Mouse (Mus musculus) yolk sac, embryonic 10.5 days (tissue): ENCODE data around the gene Ager.

ENCODE experiments used
- DNase-seq: peaks from one replicate; pipeline ENCODE4 v3.0.0-alpha.2; 2017; ENCODE audit warnings: low spot score

The Ager gene

DNA sequence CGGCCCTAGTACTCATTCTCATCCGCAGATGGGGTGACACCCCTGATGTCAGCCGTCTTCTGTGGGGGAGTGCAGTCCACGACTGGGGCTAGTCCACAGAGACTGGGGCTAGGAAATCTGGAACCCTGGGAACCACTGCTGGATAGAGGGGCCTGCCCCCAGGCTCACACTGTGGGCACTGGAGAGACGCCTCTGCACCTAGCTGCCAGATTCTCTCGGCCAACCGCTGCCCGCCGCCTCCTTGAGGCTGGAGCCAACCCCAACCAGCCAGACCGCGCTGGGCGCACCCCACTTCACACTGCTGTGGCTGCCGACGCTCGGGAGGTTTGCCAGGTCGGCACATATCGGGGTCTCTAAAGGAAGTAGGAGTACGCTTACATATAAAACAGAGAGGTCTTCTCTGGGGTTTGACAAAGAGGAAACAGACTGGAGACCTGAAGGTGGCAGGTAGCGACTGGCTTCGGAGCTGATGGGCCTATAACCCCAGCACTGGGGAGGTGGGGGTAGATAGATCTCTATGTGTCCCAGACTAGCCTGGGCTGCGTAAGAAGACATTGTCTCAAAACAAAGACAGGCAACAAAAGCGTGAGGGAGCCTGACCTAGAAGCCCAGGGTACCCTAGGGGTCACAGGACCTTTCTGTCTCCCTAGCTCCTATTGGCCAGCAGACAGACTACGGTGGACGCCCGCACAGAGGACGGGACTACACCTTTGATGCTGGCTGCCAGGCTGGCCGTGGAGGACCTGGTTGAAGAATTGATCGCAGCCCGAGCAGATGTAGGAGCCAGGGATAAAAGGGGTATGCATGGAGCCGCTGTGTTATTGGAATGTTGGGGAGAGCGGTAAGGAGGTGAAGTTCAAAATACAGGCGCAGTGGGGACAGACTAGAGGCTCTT is 11.5 kb upstream of the Ager start:
- DNase-seq: no peak

DNA sequence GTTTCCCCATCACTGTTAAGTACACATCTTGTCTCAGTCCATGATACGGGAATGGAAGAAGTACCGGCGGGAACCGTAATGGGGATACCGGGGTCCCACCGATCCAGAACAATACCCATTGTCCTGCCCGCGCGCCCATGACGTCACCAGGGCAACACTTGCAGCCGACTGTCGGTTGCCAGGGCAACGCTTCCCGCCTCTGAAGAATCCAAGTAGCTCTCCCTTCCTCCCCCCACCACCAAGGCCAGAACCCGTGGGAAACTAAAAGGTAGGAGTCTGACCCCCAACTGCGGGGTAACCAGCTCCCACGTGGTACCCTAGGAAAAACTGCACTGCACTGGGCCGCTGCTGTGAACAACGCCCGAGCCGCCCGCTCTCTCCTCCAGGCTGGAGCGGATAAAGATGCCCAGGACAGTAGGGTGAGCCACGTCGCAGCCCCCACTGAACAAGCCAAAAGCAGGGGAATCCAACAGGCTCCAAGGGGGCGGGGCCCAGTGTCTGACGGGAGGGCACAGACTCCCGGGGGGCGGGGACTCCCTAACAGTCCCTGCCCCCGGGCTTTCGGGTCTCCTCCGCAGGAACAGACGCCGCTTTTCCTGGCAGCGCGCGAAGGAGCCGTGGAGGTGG is 10.8 kb upstream of the Ager start:
- DNase-seq: peak; percentile 95

- peak; percentile 96 for DNase-seq
These were observed 10.2 kb upstream of the Ager start for GRCm38 (mm10) chr17:34587423-34587811.

DNA sequence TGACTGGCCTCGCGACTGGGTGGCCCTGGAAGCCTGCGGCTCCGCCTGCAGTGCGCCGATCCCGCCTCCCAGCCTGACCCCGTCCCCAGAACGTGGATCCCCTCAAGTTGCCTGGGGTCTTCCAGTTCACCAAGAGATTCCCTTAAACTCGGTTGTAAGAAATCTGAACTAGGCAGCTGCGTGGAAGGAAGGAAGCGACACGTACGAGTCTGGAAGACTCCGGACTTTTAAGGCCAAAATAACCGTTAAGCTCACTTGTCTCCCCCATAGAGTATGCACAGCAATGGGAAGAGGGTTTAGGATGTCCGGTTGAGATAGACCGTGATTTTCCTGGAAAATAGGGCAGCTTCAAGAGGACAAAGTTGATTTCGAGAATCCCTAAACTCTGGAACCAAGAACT is 9.8 kb upstream of the Ager start:
- no peak for DNase-seq

DNA sequence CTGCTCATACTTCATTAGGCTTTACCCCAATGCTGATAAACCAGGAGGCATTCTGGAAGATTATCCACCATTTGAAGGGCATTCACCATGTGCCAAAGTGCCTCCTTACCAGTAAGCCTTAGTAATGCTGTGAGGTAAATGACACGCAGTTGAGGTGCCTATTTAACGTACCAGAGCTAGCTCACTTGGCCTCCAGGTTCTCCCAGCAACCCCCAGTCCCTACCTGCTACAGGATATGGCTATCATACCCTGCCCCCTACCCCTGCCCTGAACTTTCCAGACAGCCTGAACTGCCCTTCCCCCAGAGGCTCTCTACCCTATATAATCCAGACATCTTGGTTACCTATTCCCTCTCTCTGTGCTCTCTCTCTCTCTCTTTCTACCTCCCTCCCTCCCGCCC is 8.9 kb upstream of the Ager start:
- no peak for DNase-seq

DNA sequence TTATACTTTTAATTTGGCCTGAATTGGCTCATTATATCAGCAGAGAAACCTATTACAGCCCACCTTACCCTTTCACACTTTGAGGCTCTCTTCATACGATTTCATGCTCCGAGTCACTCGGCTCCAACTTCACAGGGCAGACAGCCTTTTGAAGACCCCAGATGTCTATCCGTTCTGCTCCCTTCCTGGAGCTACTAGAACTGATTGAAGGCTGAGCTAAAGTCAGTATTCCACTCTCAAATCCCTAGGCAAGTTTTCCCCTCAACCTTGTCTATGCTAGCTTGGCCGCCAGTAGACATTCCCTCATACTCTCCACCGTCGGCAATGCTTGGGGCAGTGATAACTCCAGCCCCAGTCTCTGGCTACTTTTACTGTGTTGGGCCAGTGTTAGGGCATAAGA is 8.5 kb upstream of the Ager start:
- no peak for DNase-seq

- peak; percentile 51 for DNase-seq
These were observed 8.0 kb upstream of the Ager start, which contains the start of gene Gpsm3 for GRCm38 (mm10) chr17:34589681-34590101. Gpsm3 (plus strand) TSS chr17:34589806.

DNA sequence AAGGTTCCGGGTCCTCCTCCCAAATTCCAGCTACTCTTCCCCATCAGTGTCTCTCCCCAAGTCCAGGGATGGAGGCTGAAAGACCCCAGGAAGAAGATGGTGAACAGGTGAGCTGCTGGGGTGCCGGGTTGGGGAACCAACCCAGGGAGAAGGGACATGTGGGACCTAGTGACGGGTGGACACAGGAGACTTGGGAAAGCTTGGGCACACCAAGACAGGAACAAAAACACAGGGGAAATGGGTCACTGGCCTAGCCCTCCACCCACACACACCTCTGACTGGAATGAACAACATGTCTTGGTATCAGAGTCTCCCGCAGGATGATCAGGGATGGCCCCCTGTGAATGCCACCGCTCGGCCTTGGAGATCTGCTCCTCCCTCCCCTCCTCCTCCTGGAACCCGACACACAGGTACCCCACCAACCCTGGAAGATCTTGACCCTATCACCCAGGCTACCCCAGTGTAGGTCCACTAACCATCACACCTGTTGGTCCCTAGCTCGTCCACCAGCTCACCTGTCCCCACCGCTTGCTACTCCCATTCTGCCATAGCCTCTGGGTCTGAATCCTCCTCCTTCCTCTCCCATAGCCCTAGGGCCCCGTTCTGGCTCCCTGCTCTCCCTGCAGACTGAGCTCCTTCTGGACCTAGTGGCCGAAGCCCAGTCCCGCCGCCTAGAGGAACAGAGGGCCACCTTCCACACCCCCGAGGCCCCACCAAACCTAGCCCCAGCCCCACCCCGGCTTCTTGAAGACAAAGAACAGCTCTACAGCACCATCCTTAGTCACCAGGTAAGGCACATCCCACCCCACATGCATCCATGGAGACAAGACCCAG is 7.3 kb upstream of the Ager start:
- DNase-seq: no peak

- DNase-seq: peak; percentile 43
These were observed 6.4 kb upstream of the Ager start, which contains the start of gene Pbx2 for GRCm38 (mm10) chr17:34591029-34591993. Pbx2 (plus strand) TSS chr17:34591266.

DNA sequence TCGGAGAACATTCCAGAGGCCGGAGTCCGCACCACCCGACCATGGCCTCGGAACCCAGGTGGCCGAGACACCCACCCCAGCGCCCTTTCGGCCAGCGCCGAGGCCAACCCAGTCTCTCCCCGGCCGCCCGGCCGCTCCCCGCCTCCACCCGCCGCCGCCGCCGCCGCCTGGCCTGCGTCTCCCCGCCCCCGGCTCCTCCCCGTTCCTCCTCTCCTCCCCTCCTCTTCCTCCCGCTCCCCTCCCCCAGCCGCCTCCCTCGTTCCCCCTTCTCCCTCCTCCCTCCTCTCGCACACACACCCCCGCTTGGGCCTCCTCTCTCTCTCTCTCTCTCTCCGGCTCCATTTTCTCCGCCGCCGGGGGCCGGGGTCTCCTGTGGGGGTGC is 5.7 kb upstream of the Ager start:
- peak; percentile 97 for DNase-seq

GRCm38 (mm10) chr17:34592581-34593549 is 4.8 kb upstream of the Ager start:
- DNase-seq: peak; percentile 47

- DNase-seq: no peak
These were observed 3.7 kb upstream of the Ager start for GRCm38 (mm10) chr17:34593752-34594525.

GRCm38 (mm10) chr17:34596098-34596497 is 1.6 kb upstream of the Ager start:
- no peak for DNase-seq

DNA sequence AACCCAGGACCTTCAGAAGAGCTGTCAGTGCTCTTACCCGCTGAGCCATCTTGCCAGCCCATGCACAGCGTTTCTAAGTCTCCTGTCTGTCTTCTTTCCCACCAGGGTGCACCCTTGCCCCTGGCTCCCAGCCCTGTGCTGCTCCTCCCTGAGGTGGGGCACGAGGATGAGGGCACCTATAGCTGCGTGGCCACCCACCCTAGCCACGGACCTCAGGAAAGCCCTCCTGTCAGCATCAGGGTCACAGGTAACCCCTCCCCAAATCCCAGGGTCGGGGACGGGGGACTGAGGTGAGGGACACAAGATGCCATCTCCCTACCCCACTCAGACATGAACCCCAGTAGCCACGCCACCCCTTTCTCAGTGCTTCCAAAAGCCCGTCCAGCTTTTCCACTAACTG is 2.2 kb downstream of the Ager start:
- no peak for DNase-seq

GRCm38 (mm10) chr17:34601796-34602195 is 4.1 kb downstream of the Ager start:
- DNase-seq: no peak

- peak; percentile 100 for DNase-seq
These were observed 5.9 kb downstream of the Ager start, which contains the start of gene Rnf5 for GRCm38 (mm10) chr17:34603375-34604060. Rnf5 (minus strand) TSS chr17:34603690.

DNA sequence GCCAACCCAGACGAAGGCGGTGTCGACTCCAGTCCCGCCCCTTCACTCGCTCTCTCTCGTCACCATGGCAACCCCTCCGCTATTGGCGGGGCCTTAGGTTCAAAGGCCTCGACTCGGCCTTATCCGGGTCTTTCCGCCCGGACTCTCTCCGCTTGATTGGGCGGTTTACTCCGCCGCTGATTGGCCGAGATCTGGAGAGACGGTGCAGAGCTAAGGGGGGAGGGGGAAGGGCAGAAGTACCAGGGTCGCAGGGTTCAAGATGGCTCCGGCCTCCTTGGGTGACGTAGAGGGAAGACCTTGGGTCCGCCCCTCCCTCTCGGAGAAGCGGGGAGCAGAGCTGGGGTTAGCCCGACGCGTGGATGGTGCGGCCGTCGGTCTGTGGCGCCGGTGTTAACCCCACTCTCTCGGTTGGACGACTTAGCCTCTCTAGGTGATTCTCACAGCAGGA is 6.4 kb downstream of the Ager start, which contains the start of gene Agpat1:
Agpat1 (plus strand) TSS at position 202 of the 448 bp plus-strand sequence.
- no peak for DNase-seq

DNA sequence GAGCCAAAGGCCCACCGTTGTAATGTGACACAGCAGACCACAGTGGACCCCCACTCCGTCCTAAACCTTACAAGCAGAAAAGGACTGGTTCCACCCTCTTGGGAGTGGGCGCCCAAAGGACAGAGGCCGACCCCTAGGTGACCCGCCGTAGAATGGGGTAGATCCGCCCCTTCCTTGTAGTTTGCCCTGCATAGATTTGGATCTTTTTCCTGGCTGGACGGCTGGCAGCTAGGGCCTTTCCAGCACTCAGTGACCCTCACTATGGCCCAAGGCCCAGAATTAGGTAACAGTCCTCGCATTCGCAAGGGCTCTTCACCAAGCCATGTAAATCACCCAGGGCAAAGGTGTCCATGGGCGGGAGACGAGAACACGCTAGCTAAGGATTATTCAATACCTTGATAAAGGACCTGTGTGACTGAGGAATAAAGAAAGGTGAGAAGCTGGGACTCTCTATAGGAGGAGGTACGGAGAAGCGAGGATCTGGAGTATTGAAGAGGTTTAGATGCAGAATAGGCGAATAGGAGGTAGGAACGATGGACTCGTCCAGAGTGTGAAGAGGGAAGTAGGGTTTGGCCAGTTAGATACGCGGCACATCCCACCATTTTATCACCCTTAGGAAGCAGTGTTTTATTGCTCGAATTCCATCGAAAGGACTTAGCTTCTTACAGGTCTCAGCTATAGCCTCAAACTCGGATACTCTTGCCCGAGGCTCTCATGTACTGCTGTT is 7.0 kb downstream of the Ager start:
- peak; percentile 46 for DNase-seq
